ENCODE assay signal across 8 mouse cellular contexts in genomic region chr11:23667128-23667527, GRCm38 (mm10). TPM values are rescaled to one million over a fixed set of nuclear protein-coding genes. Genes with fewer than 3 reads are reported as not detected.
DNase-seq lines count a peak whose midpoint lies in the region; ATAC-seq and TF ChIP-seq lines count a peak whose summit lies in the region.

No protein-coding gene starts in this region.

- peaks cover 73% of the 10 kb centered on the region for H3K79me2 ChIP-seq in C2C12 (ENCODE audit: control insufficient read depth, insufficient read depth)

- no peaks in the 10 kb centered on the region for H3K27me3 ChIP-seq in C2C12 (ENCODE audit: control insufficient read depth, insufficient read depth, insufficient read length)
- no peaks in the 10 kb centered on the region for H3K27me3 ChIP-seq in embryonic facial prominence, embryonic 11.5 days (ENCODE audit: control insufficient read depth, insufficient read depth, low read length)
- no peaks in the 10 kb centered on the region for H3K27me3 ChIP-seq in kidney, embryonic 16.5 days (ENCODE audit: insufficient read depth, low read length)
- H3K27me3 ChIP-seq in midbrain, embryonic 16.5 days (ENCODE audit: control insufficient read depth, insufficient read depth, low read depth, low read length): no peaks in the 10 kb centered on the region

- H3K4me3 ChIP-seq in gastrocnemius, adult 2 months: peak overlapping the region; percentile 74
- peak overlapping the region; percentile 80 for H3K4me3 ChIP-seq in C2C12 (ENCODE audit: insufficient read depth, poor library complexity, severe bottlenecking)
- 0 out of 2 replicates have a peak overlapping the region, but pooled peaks have one; percentile 88 for H3K4me3 ChIP-seq in embryonic facial prominence, embryonic 11.5 days (ENCODE audit: low read depth, low read length)
- H3K4me3 ChIP-seq in kidney, embryonic 16.5 days (ENCODE audit: low read length): peak overlapping the region; percentile 69
- peak overlapping the region; percentile 95 for H3K4me3 ChIP-seq in midbrain, embryonic 16.5 days (ENCODE audit: low read depth, low read length)

- peak overlapping the region; percentile 37; the same call in 1 of the 2 replicates for H3K4me2 ChIP-seq in embryonic facial prominence, embryonic 11.5 days (ENCODE audit: low read depth, low read length)
- H3K4me2 ChIP-seq in kidney, embryonic 16.5 days (replicated peaks; ENCODE audit: low read depth, low read length): peak overlapping the region; percentile 74
- peak overlapping the region; percentile 85 for H3K4me2 ChIP-seq in midbrain, embryonic 16.5 days (ENCODE audit: low read length)

- no peak overlapping the region for H3K9ac ChIP-seq in embryonic facial prominence, embryonic 11.5 days (replicated peaks; ENCODE audit: low read length)
- no peak overlapping the region for H3K9ac ChIP-seq in kidney, embryonic 16.5 days (replicated peaks; ENCODE audit: low read length)
- no peak overlapping the region for H3K9ac ChIP-seq in midbrain, embryonic 16.5 days (ENCODE audit: low read depth, low read length)

- intact Hi-C loops in gastrocnemius, adult 2 months (cut with DNase I): loop anchor here (10.0 kb wide), 1 partner anchor 172 kb away; the partner anchor contains the start of gene Ahsa2
- intact Hi-C loops in gastrocnemius, postnatal 36 days (cut with DNase I): no loop called here

- H3K36me3 ChIP-seq in C2C12 (ENCODE audit: control insufficient read depth, insufficient read depth): peaks cover 25% of the 10 kb centered on the region
- H3K36me3 ChIP-seq in embryonic facial prominence, embryonic 11.5 days (replicated peaks; ENCODE audit: control insufficient read depth, insufficient read depth, low read depth, low read length): no peaks in the 10 kb centered on the region
- H3K36me3 ChIP-seq in kidney, embryonic 16.5 days (ENCODE audit: insufficient read depth, low read length): 0 out of 2 replicates have a peak, but pooled peaks cover 4% of the 10 kb centered on the region
- no peaks in the 10 kb centered on the region for H3K36me3 ChIP-seq in midbrain, embryonic 16.5 days (ENCODE audit: control insufficient read depth, insufficient read depth, low read length)

- H3K9me3 ChIP-seq in embryonic facial prominence, embryonic 11.5 days (replicated peaks; ENCODE audit: control insufficient read depth, low read length): no peaks in the 10 kb centered on the region
- H3K9me3 ChIP-seq in kidney, embryonic 16.5 days (ENCODE audit: low read length): no peaks in the 10 kb centered on the region
- no peaks in the 10 kb centered on the region for H3K9me3 ChIP-seq in midbrain, embryonic 16.5 days (replicated peaks; ENCODE audit: control insufficient read depth, low read length, poor library complexity, severe bottlenecking)

- no peak for ATAC-seq in embryonic facial prominence, embryonic 11.5 days (replicated peaks; ENCODE audit: insufficient number of reproducible peaks, low FRiP score, low TSS enrichment, low read depth)
- ATAC-seq in kidney, embryonic 16.5 days (ENCODE audit: low FRiP score, low TSS enrichment): no peak
- no peak for ATAC-seq in midbrain, embryonic 16.5 days
- no peak for ATAC-seq in inflammation-experienced regulatory T-cells, adult 6 months

- no peaks in the 10 kb centered on the region for H3K4me1 ChIP-seq in embryonic facial prominence, embryonic 11.5 days (ENCODE audit: control insufficient read depth, insufficient read depth, low read length)
- peaks cover 11% of the 10 kb centered on the region for H3K4me1 ChIP-seq in kidney, embryonic 16.5 days (ENCODE audit: insufficient read depth, low read length)
- H3K4me1 ChIP-seq in midbrain, embryonic 16.5 days (ENCODE audit: control insufficient read depth, insufficient read depth, low read length): peaks cover 22% of the 10 kb centered on the region

- DNase-seq in gastrocnemius, adult 2 months: peak; percentile 25
- DNase-seq in gastrocnemius, postnatal 25 days: no peak
- DNase-seq in embryonic facial prominence, embryonic 11.5 days (ENCODE audit: low spot score): no peak
- DNase-seq in gastrocnemius, postnatal 36 days: no peak

- H3K27ac ChIP-seq in gastrocnemius, adult 2 months: peak overlapping the region; percentile 93
- H3K27ac ChIP-seq in embryonic facial prominence, embryonic 11.5 days (replicated peaks; ENCODE audit: low read depth, low read length): no peak overlapping the region
- no peak overlapping the region for H3K27ac ChIP-seq in kidney, embryonic 16.5 days (ENCODE audit: low read length)
- H3K27ac ChIP-seq in midbrain, embryonic 16.5 days (ENCODE audit: low read length): no peak overlapping the region

- H3K79me3 ChIP-seq in C2C12 (ENCODE audit: low read depth): peaks cover 42% of the 10 kb centered on the region

- TF ChIP-seq CTCF in gastrocnemius, adult 2 months (IDR thresholded peaks at IDR 0.05): no peak
- no peak for TF ChIP-seq CTCF in C2C12 (IDR thresholded peaks at IDR 0.05; ENCODE audit: control insufficient read depth, insufficient read depth, insufficient read length)

- 69% methylated on average over 3 of the region's 3 CpGs for WGBS in embryonic facial prominence, embryonic 11.5 days
- 29% methylated on average over 3 of the region's 3 CpGs for WGBS in kidney, embryonic 16.5 days
- WGBS in midbrain, embryonic 16.5 days: 36% methylated on average over 3 of the region's 3 CpGs

- no peak overlapping the region for H3ac ChIP-seq in C2C12 (ENCODE audit: control insufficient read depth, insufficient read length, low read depth)

TF ChIP-seq in C2C12, 6 proteins besides CTCF, POLR2A, EP300 and RAD21:
- TF ChIP-seq MAX (IDR thresholded peaks at IDR 0.05): peak; percentile 86
- TF ChIP-seq CEBPB (IDR thresholded peaks at IDR 0.05; ENCODE audit: low read depth): no peak
- no peak for TF ChIP-seq MYOD1 (IDR thresholded peaks at IDR 0.05; ENCODE audit: control insufficient read depth, insufficient read length, low read depth)
- TF ChIP-seq MYOG (IDR thresholded peaks at IDR 0.05; ENCODE audit: control insufficient read depth, extremely low read depth, insufficient read length): no peak
- TF ChIP-seq FOSL1 (IDR thresholded peaks at IDR 0.05; ENCODE audit: insufficient read depth, low read length, poor library complexity, severe bottlenecking): no peak
- TF ChIP-seq USF1 (IDR thresholded peaks at IDR 0.05; ENCODE audit: low read depth): peak; percentile 67

RNA-seq across cellular contexts. Expression of gene Pex13, which starts 1.4 kb away (rescaled TPM):
- 10 to 100 TPM; 19.6 to 27.0 TPM for total RNA-seq in gastrocnemius, adult 2 months (2021)
- total RNA-seq in gastrocnemius, postnatal 25 days (2021): 10 to 100 TPM; 15.3 to 19.2 TPM
- polyA plus RNA-seq in C2C12 (2012; fragmentation: generic; extraction: Trizol): 5.6 TPM
- polyA plus RNA-seq in embryonic facial prominence, embryonic 11.5 days (2014; fragmentation: Nextera tagmentation; extraction: Ambion mirVana): 48.0 and 48.6 TPM in 2 replicates
- polyA plus RNA-seq in kidney, embryonic 16.5 days (2015; fragmentation: Nextera tagmentation; extraction: Ambion mirVana): 24.5 and 29.8 TPM in 2 replicates
- 34.1 and 37.0 TPM in 2 replicates for polyA plus RNA-seq in midbrain, embryonic 16.5 days (2015; fragmentation: Nextera tagmentation; extraction: Ambion mirVana)
- polyA plus RNA-seq in inflammation-experienced regulatory T-cells, adult 6 months (2017; shearing (Covaris generic)): 10 to 100 TPM in 1 of 3 experiments, 1 to 10 TPM in 2; 9.2 to 11.2 (median 9.9) TPM
- total RNA-seq in gastrocnemius, postnatal 36 days (2021): 10 to 100 TPM; 14.3 to 24.7 TPM

RNA-seq across cellular contexts. Expression of gene Pus10, which starts 1.7 kb away (rescaled TPM):
- total RNA-seq in gastrocnemius, adult 2 months (2021): 10 to 100 TPM; 15.5 to 16.9 TPM
- total RNA-seq in gastrocnemius, postnatal 25 days (2021): 10 to 100 TPM; 11.0 to 13.9 TPM
- polyA plus RNA-seq in C2C12 (2012; fragmentation: generic; extraction: Trizol): 6.9 TPM
- polyA plus RNA-seq in embryonic facial prominence, embryonic 11.5 days (2014; fragmentation: Nextera tagmentation; extraction: Ambion mirVana): 32.0 and 41.0 TPM in 2 replicates
- 21.2 and 23.7 TPM in 2 replicates for polyA plus RNA-seq in kidney, embryonic 16.5 days (2015; fragmentation: Nextera tagmentation; extraction: Ambion mirVana)
- polyA plus RNA-seq in midbrain, embryonic 16.5 days (2015; fragmentation: Nextera tagmentation; extraction: Ambion mirVana): 11.5 and 12.1 TPM in 2 replicates
- 10 to 100 TPM; 21.6 to 35.1 (median 34.1) TPM for polyA plus RNA-seq in inflammation-experienced regulatory T-cells, adult 6 months (2017; shearing (Covaris generic))
- total RNA-seq in gastrocnemius, postnatal 36 days (2021): 10 to 100 TPM; 15.2 to 15.9 TPM

RNA-seq across cellular contexts. Expression of gene 0610010F05Rik, which starts 33.7 kb away (rescaled TPM):
- 10 to 100 TPM; 12.4 to 14.2 TPM for total RNA-seq in gastrocnemius, adult 2 months (2021)
- 10 to 100 TPM; 11.7 to 13.2 TPM for total RNA-seq in gastrocnemius, postnatal 25 days (2021)
- polyA plus RNA-seq in C2C12 (2012; fragmentation: generic; extraction: Trizol): 3.0 TPM
- 36.8 and 42.1 TPM in 2 replicates for polyA plus RNA-seq in embryonic facial prominence, embryonic 11.5 days (2014; fragmentation: Nextera tagmentation; extraction: Ambion mirVana)
- polyA plus RNA-seq in kidney, embryonic 16.5 days (2015; fragmentation: Nextera tagmentation; extraction: Ambion mirVana): 22.5 and 24.8 TPM in 2 replicates
- polyA plus RNA-seq in midbrain, embryonic 16.5 days (2015; fragmentation: Nextera tagmentation; extraction: Ambion mirVana): 138 and 150 TPM in 2 replicates
- polyA plus RNA-seq in inflammation-experienced regulatory T-cells, adult 6 months (2017; shearing (Covaris generic)): 1 to 10 TPM; 1.2 to 4.2 (median 1.9) TPM
- 10 to 100 TPM; 11.4 to 14.4 TPM for total RNA-seq in gastrocnemius, postnatal 36 days (2021)
